Mouse (Mus musculus) skeletal muscle tissue, adult 2 months (tissue): ENCODE measurements around the gene Cdh23.

Experiments
- DNase-seq: peaks from one replicate; pipeline ENCODE4 v3.0.0-alpha.2; 2012; ENCODE audit warnings: low read depth, low spot score

Cdh23 gene

DNA sequence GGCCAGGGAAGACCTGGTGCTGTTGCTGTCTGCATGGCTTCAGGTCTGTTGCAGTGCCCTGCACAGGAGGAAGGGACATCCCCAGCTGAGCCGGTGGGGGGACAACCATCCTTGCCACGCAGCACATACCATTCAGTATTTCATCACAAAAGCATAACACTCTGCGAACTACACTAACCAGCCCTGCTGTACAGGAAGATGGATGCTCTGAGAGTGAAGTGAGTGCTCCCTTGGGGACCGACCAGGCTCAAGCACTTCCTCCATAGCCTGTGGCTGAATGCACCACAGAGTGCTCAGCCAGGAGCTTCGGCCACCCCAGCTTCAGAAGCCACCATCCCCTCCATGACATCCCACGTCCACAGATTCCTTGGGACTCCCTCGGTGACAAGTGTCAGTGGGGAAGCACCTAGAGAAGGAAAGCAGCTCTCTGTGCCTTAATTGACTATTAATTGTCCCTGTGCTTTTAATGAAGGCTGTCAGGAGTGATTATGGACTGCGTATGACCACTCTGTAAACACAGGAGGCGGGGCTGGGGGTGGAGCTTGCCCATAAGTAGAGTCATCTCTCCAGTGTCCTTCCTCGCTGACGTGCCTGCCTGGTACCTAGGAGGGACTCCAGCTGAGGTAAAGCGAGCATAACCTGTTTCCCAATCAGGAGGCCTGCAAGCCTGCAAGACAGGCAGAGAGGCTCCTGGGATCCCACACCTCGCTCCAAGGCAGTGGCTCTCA lies 60.6 kb downstream of the Cdh23 start:
- DNase-seq = no peak

DNA sequence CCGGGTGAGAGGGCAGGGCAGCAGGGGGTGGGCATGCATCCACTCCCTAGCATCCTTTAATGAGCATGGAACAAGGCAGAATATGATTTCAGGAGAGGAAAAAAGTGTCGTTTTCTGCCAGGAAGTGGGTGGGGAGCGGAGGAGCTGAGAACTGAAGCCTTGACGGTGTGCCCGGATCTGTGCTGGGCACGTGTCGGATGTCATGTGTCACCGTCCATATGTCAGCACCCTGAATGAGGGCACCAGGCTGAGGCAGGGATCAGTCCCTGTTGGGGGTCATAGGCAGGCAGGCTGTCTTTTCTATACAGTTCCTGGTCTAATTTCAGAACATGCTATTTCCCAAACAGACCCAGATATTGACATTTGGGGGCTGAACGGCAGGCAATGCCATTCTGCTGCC lies 61.9 kb downstream of the Cdh23 start:
- no peak for DNase-seq

DNA sequence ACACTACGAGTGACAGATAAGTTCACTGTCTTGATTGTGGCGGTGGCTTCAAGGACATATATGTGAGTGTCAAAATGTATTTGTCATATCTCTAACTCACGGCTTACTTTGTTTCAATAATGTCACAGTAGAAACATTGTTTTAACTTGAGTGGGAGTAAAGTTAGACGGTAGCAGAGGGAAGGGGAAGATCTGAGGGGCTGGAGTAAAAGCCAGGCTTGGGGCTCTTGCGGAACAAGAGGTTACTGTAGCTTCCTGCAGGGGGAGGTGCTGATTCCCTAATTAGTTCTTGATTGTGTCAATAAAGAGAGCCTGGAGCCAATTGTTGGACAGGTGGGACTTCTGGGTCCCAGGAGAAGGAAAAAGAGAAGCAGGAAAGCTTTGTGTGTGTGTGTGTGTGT lies 70.2 kb downstream of the Cdh23 start:
- no peak for DNase-seq

DNA sequence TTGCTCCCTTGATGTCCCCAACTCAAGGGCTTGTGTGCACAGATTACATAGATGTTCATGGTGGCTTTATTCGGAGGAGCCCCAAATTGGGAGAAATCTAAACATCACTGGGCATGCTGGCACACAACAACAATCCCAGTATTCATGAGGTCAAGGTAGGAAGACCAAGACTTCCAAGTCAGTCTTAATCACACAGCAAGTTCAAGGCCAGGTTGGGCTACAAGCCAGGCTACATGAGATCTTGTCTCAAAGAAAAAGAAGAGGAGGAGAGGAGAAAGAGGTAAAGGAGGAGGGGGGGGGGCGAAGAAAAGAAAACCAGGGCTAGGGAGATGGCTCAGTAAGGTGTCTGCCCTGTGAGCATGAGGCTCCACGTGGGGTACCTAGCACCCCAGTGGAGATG lies 70.8 kb downstream of the Cdh23 start:
- no peak for DNase-seq

DNA sequence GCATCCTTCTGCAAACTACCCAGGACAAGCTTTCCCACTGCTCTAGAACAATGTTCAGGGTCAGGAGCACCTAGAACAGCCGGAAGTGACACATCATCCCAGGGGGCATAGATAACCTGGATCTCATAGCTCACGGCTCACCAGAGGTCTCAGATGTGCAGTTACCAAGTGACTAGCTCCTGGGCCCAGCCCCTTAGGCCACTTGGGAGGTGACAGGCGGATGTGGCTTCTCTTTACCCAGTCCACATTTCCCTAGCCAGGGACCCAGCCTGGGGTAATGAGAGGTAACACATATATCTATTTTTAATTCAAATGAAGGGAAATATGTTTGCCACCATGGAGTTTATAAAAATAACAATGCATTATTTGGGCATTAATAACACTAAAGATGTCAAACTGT lies 71.3 kb downstream of the Cdh23 start:
- no peak for DNase-seq

DNA sequence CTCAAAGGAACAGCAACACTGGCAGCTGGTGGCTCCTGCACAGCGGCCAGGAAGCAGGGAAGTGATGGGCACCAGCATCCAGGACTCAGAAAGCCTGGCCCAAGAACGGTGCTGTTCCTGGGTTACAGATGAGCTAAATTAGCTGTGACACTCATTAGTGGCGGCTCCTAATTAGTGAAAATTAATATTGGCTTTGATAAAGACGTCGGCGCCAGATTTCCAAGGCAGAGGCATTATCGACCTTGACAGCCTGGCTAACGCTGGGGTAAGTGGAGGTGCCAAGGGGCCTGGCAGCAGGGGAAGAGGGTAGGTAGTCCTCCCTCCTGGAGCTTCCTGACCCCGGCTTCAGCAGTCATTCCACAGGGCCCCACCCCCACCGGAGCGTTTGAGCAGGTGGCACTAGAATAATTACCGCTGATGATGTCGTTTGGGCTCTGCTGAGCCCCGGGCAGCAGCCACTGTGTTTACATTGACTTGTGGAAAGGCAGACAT lies 72.0 kb downstream of the Cdh23 start:
- no peak for DNase-seq

DNA sequence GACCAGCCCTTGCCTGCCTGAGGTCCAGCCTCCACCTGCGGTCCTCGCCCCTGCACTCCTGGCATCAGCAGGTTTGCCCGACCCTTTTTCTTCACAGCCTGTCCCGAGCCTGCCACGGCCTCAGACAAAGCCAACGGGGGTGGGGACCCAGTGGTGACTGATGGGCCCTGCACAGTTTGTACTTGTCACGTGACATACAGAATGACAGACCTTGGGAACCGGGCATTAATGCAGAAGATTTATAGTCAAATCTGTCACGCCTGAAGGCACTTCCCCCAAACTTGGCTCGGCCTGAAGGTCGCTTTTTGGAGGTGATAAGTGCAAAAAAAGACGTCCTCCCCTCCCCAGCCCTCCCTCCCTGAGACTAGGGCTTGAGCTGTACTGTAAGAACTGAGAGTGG lies 73.5 kb downstream of the Cdh23 start:
- no peak for DNase-seq

DNA sequence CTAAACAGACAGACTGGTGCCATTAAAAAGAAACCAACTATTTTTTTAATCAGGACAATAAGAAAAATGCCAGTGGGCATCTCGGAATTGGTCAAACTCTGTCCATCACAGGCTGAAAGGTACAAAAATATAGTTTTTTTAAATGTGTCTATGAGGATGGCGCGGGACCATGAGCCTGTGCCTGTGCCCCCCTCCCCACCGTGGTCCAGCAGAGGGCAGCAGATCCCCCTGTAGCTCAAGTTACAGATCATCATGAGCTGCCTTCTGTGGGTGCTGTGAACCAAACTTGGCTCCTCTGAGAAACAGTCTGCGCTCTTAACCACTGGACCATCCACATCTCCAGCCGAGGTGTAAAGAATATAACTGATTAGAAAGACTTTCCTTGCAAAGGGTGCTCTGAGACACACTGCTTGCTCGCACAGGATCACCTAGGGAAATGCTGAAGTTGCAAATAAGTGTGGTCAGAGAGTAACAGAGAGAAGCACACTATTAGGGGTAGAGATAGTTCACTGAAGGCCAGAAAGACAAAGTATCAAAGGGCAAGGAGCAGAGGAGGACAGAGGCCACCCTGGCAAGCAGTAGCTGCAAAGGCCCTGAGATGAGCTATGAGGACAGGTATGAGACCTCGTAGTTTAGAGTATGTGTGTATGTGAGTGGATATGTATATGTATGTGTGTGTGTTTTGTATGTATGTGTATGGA lies 74.7 kb downstream of the Cdh23 start:
- DNase-seq = no peak

DNA sequence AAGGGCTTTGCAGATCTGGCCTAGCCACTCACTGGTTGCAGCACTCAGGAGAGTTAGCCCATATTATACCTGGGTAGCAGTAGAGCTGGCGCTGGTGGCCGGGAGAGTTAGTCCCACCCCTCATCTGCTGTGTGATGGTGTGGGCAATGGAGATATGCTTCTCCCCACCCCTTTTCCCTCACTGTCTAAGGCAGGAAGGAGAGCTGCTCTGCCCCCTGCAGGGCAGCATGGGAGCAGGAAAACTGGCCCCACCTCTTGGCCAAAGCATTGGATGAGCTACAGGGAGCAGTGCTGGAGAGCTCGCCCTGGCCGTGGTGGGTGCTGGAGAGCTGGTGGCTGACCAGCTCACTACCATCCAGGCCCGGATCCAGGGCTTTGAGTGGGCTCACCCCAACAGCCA lies 80.4 kb downstream of the Cdh23 start:
- no peak for DNase-seq

DNA sequence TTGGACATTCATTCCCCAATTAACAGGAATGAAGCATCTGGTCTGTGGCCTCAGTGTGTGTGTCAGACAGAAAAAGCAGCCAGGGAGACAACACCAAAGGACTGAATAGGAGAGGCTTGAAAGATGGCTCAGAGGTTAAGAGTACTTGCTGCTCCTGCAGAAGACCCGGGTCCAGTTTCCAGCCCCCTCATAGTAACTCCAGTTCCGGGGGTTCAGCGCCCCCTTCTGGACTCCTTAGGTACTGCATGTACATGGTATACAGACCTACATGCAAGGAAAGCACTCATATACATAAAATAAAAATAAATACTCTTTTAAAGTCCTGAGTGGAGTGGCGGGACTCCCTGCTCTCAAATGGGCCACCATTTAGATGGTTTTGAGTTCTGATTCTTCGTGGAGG lies 83.4 kb downstream of the Cdh23 start:
- DNase-seq = no peak

DNA sequence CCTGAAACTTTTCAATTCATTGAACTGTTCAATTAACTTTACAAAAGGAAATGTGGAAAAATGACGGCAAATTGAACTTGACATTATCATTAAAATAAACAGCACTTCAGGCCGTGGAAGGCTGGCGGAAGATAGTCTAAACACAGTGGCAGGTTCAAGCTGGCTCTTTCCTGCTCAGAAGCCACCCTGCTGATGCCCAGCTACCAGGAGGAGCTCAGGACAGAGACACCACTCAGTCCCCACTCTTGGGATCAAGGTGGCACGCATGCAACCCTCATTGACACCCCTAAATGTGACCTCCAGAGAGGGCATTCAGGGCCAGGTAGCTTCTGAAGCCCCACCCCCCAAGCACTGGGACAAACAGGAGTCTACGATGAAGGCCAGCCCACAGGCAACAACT lies 89.1 kb downstream of the Cdh23 start:
- DNase-seq = no peak

DNA sequence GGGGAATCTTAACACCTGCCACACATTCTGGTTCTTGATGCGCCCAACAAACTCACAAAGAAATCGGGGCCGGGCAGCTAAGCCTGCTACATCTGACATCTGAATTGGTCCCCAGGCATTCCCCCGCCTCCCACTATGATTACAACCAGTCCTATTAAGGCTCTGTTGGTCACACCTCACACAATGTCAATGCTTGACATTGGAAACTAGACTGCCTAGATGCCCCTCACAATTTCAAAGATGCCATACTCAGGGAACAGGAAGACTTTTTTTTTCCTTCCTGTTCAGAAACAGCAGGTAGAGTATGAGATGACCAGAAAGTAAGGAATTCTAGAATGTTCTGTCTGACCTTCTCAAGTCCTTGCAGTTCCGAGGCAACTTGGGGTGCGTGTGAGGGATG lies 89.6 kb downstream of the Cdh23 start:
- no peak for DNase-seq

DNA sequence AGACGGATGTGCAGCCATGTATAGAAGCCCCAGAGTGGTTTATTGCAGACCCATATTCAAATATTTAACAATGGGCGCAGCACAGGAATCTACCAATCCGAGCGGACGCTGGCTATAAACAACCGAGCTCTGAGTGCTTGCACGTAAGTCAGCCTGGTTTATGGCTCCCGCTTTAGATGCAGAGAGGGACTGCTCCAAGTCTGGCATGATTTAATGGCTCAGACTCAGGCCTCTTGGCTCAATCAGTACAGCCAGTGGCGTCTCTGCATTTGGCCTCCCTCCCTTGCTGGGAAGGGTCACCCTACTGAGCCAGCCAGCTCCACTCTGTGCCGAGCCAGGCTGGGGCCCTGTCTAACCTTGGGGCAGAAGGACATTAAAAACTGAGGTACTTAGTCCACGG lies 94.1 kb downstream of the Cdh23 start:
- no peak for DNase-seq

DNA sequence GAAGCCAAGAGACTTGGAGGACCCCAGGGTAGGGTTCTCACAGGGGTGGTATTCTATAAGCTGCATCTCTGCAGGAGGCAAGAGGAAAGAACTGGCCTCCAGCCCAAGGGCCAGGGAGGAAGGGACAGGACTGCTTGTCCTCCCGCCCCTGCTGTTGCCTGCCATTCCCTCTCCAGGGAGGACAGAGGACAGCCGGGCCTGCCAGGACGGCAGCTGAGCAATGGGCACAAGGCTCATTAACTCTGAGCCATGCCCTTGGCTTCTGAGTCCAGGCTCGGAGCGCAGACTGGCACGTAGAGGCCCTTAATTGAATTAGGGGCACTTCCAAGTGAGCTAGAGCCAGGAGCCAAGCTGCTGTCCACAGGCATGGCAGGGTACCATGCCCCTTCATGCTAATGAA lies 101.1 kb downstream of the Cdh23 start:
- DNase-seq = no peak

DNA sequence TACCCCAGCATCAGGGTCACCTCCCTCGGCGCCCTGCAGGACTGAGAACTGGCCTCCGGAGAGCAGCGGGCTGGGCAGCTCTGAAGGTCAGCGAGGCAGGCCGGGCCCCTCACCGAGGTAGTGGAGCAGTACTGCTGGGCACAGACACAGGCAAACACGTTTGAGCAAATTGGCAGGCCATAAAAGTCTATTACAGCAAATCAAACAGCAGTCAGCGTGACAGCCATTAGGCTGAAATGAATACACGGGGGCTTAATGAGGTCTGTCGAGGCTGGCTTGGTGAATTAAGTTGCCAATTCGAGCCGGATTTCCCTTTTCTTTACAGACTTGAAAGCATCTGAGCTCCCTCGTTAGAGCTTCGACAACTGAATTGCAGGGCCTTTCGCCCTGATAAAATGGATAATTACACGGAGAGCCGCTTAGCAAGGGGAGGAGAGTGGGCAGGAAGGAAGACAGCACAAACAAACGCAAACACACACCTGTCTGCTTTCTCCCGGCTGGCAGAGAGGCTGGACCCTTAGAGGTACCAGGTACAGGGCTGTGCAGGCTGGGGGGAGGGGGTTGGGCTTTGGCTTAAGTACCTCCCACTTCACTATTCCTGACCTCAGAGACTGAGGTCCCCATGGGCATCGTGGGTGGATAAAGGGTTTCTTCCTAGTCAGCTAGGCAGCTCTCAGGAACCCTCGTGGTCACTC lies 103.3 kb downstream of the Cdh23 start:
- no peak for DNase-seq

DNA sequence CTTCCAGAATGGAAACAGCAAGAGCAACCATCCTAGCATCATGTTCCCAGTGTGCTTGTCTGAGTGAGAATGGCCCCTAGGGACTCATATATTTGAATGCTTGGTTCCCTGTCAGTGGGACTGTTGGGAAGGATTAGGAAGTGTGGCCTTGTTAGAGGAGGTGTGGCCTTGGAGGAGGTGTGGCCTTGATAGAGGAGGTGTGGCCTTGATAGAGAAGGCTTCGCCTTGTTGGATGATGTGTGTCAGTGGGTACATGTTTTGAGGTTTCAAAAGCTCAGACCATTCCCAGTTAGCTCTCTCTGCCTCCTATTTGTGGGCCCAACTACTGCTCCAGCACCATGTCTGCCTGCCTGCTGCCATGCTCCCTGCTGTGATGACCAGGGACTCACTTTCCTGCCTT lies 105.0 kb downstream of the Cdh23 start:
- DNase-seq = no peak

DNA sequence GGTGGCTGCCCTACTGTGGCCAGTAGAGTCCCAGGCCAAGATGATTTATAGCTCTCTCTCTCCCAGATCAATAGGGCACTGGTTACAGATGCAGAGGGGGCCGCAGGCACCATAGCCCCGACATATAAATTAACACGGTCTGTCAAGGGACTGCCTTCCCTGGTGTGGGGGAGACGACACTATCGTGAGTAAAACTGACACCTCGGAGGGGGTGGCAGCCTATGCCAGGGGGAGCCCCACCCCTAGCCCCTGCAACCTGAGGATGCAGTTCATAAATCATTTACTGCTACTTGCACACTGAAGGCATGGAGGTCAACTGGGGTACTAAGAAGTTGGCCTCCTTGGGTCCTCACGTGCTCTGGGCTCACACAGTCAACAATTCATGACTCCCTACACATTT lies 106.0 kb downstream of the Cdh23 start:
- DNase-seq = no peak

DNA sequence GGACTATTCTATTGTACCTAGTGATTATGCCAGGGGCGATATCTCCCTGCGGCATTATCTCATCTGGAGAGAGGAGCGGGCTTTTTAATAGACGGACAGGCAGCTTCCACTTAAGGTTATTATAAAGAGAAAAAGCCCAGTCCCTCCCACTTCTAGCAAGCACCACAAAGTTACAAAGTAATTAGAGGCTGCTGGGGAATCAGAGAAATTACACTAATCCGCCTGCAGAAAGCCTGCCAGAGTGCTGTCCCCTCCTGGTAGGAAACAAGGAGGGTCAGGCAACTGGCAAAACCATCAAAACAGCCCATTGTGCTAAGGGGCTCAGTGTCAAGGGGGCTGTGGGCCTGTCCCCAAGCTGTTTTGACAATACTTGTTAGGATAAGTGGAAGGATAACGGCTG lies 110.6 kb downstream of the Cdh23 start:
- no peak for DNase-seq

DNA sequence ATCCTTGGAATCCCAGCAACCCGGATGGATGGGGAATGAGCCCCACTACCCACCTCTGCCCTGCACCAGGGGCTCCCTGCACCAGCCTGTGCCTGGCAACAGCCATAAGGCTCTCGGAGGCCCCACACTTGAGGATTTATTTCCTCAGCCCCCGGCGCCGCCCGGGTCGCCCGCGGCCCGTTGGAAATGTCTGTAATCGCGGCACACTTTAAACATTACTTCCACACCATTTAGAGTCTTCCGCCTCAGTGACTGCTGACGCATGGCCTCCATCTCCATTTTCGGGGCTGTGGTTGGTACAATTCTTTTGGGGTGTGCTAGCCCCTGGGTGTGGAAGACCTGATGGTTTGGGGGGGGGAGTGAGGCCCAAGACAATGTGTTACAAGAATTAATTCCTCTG lies 113.3 kb downstream of the Cdh23 start:
- DNase-seq = no peak

DNA sequence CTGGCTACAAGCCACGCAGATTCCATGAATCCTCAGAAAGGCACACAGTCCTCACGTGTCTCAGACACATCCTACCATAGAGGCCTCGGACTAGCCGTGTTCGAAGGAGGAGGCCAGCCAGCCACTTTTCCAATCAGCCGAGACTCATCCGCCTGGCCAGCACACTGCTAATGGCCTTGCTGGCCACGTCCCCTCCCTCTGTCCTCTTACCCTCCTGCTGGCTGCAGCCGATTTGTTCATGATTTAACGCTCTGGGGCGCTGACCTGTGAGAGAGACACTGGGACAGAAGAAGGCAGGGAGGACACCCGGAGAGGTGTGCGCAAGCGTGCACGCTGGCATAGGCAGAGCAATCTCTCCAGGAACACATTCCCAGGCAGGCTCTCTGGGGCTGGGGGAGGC lies 115.6 kb downstream of the Cdh23 start:
- no peak for DNase-seq

DNA sequence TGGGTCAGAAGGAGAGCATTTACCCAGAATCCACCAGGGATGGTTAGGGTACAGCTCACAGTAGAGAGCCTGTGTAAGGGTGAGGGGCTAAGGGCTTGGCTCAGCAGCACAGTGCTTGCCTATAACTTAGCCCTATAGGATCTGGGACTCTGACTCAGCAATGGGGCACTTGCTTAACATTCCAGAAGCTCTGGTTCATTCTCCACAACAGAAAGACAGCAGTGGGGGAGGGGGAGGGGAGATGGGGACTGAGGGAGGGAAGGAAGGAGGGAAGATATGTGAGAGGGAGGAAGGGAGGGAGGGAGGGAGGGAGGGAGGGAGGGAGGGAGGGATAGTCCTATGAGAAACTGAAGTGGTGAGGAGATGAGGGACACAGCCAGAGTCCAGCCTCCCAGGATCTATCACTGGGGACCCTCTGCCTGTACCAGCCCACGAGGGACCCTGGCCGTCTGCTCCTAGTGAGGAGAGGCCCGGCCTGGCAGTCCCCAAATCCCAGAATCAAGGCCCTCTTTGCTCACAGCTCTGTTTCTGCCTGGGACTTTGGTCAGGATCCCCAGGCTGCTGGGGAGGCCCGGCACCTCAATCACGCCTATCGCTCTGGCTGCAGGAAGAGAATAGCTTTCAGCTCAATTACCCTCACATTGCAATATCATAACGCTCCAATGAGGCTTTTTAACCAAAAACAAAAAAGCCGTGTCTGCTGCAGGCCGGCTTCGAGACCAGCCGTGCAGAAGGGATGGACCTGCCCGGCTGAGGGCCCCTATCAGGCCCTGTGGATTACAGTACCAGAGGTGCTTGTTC lies 117.4 kb downstream of the Cdh23 start:
- no peak for DNase-seq
